Mouse (Mus musculus): ENCODE measurements around the gene Palld.

- TF ChIP-seq POLR2A (IDR thresholded peaks at IDR 0.05; ENCODE audit: low read depth, low read length) (no peak), CTCF (IDR thresholded peaks at IDR 0.05; ENCODE audit: extremely low read depth, insufficient read depth, insufficient read length, insufficient replicate concordance) (no peak)
Observed at GRCm38 (mm10) chr8:61866920-61867319, 35.6 kb downstream of the Palld start.

All from spleen, adult 2 months (tissue).